Mouse (Mus musculus) small intestine, adult 2 months (tissue): Measurements from ENCODE around the gene Tbcc.

Source experiments
- CTCF ChIP-seq: fragments of 200-500 bp; IDR thresholded peaks from 2 replicates; pipeline ENCODE4 v1.5.1; 2012; ENCODE audit warnings: low read depth, mild to moderate bottlenecking, control low read depth, inconsistent platforms, low read length, moderate library complexity, mixed read lengths; ENCODE audit not compliant: insufficient replicate concordance, insufficient read length; ENCODE audit errors: extremely low read depth
- POLR2A ChIP-seq: fragments of 200-500 bp; IDR thresholded peaks from 2 replicates; pipeline ENCODE4 v1.6.1; 2012; ENCODE audit warnings: low read depth, mild to moderate bottlenecking, control low read depth, inconsistent platforms, low read length, moderate library complexity

DNA sequence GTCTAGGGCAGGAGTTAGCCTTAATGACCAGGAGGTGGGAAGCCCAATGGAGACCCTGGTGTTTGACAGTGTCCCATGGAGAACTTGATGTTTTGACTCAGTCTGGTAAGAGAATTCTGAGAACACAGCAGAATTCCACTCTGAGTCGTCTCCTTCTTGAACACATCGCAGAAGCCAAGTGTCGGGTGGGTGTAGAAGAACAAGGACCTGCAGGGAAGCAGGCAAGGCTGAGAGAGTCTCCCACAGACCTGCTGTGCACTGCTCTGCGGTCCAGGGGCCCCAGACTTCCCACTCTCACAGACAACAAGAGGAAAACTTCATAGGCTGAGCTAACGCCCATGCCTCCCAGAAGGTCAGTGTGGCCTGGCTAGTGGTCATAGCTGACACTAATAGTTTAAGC, 37.3 kb downstream of the Tbcc start:
- TF ChIP-seq CTCF (no peak), POLR2A (no peak)
